Mouse (Mus musculus) forebrain, embryonic 11.5 days (tissue): ENCODE data around the gene Tchhl1. TPM values are rescaled to one million over a fixed set of nuclear protein-coding genes. Genes with fewer than 3 reads are reported as not detected.

Source experiments
- microRNA-seq: library from miRNA; unstranded; fragments of <30 nt; microRNA quantifications from one replicate; pipeline ENCODE4, GENCODE M21; 2016; ENCODE audit not compliant: insufficient number of aligned reads
- polyA plus RNA-seq: library from polyadenylated mRNA; unstranded; fragments of >200 nt; fragmentation: Nextera tagmentation; extraction: Ambion mirVana; gene quantifications from 2 replicates; pipeline ENCODE4 v1.2.1, GENCODE M21; 2014

Gene Tchhl1
- polyA plus RNA-seq, 1 experiment from 2014 or later: not detected

Small RNA genes lying within 50 kb of the gene (microRNA-seq; reads per million reads assigned to microRNA genes)
- gene Gm22752: not detected

Other genes starting within 250 kb of the Tchhl1 start
- gene Flg, start 195.2 kb upstream of the Tchhl1 start, polyA plus RNA-seq: 0.33 TPM in 1 of 2 replicates, not detected in the other
- gene Hrnr, start 149.0 kb upstream of the Tchhl1 start, polyA plus RNA-seq: not detected in 2 replicates
- gene Rptn, start 75.1 kb upstream of the Tchhl1 start, polyA plus RNA-seq: not detected in 2 replicates
- gene Tchh, start 26.4 kb upstream of the Tchhl1 start, polyA plus RNA-seq: 0.25 and 0.40 TPM in 2 replicates
- 317 and 320 TPM in 2 replicates for gene S100a11, start 51.7 kb downstream of the Tchhl1 start, polyA plus RNA-seq
- 128 and 139 TPM in 2 replicates for gene S100a10, start 86.3 kb downstream of the Tchhl1 start, polyA plus RNA-seq
- gene Tdpoz2, start 183.9 kb downstream of the Tchhl1 start, polyA plus RNA-seq: not detected in 2 replicates
- gene Tdpoz1, start 207.6 kb downstream of the Tchhl1 start, polyA plus RNA-seq: not detected in 2 replicates
- not detected in 2 replicates for gene Gm37596, start 224.3 kb downstream of the Tchhl1 start, polyA plus RNA-seq